Mouse (Mus musculus): ENCODE measurements around the gene Uhrf1bp1.

Uhrf1bp1 gene

DNA sequence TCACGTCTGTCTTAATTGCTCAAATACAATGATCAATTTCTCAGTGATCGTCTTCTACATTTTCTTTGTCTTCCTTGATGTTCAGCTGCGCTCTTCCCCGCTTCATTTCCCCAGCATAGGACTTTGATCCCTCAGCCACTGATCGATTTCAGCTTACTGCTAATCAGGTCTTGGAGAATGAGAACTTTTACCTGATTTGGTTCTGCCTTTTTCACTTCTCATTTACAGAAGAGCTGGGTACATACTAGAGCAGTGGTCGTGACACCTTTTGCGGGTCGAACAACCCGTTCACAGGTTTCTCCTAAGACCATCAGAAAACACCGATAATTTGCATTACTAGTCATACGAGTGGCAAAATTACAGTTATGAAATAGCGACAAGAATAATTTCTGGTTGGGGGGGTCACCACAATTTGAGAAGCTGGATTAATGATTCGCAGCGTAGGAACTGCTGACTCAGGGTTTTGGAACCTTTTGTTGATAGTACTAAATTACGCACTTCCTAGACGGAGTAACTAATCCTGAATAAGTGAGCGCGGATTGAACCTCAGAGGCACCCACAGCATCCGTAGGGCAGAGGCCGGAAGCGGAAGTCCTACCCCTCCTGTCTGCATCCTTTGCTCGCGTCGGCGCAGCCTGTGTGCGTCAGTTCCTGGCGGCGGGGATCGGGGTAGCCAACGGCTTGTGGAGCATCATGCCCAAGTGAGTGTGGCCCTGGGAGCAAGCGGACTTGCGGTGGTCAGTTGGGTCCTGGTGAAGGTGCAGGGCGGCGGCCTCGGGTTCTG is 16.6 kb upstream of the Uhrf1bp1 start:
- DNase-seq: peak; percentile 97 to 98

DNA sequence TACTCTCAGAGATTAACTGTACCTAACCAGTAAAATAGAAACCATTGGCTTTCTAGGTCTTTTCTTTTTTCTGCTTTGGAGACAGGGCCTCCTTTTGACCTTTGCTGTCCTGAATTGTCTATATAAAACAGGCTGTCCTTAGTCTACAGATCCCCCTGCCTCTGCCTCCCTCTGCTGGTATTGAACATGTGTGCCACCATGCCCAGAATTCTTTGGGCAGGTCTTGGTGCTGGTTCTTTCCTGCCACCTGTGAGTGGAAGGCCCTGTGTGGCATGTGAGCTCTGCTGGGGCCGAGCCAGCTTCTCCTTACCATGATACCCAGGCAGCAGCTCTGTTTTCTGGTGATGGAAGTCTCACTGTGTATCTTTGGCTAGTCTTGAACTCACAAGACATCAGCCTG is 7.9 kb upstream of the Uhrf1bp1 start:
- DNase-seq: no peak

DNA sequence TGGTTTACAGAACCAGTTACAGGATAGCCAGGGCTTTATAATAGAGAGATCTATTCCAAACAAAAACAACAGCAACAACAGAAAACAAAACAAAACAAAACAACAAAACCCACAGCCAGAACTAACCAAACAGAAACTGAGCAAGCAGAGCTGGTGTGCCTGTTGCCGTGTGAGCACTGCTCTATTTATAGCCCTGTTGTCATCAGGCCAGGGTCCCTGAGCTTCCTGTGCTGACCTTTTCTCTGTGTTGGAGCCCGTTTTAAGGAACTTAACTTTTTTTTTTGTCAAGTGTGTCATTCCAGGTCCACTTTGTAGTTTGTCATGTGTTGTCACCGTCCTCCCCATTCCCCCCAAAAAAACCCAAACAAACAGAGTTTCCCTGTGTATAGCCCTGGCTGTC is 5.2 kb upstream of the Uhrf1bp1 start:
- no peak for DNase-seq

DNA sequence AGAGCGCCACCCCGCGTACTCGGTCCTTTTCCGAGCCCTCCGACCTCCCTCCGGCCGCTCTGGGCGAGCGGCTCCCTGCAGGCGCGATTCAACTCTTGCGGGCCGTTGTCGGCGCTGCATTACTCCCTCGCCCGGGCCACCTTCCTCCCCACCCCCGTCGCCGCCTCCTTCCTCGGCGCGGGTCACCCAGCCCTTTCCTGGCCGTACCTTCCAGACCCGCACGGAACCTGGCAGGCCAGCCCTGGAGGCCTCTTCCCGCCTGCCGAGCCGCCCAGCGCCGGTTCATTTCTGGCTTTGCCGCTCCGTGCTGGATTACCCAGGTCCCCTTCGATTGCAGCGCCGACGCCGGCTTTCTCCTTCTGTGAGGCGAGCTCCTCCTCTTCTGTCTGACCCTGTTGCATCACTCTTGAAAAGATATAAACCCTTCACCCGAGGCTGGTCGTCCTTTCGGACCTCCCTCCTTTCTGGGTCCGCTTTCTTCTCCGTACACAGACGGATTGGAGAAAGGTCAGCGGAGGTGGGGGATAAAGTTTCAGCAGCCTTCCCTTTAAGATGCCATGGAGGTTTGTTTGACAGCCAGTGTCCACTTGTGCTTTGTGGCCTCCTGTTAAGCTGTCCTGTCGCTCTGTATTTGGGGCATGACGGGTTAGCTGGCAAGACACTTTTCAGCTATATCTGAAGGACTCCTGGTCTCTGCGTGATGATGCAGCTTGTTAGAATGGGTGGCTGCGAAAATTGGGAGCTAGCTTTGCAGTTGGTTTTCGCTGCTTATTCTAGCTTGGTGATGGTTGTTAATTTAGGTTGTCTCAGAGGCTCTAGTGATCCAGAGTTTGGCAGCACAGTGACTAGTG is 782 bp downstream of the Uhrf1bp1 start:
- DNase-seq: peak; percentile 54 to 55

DNA sequence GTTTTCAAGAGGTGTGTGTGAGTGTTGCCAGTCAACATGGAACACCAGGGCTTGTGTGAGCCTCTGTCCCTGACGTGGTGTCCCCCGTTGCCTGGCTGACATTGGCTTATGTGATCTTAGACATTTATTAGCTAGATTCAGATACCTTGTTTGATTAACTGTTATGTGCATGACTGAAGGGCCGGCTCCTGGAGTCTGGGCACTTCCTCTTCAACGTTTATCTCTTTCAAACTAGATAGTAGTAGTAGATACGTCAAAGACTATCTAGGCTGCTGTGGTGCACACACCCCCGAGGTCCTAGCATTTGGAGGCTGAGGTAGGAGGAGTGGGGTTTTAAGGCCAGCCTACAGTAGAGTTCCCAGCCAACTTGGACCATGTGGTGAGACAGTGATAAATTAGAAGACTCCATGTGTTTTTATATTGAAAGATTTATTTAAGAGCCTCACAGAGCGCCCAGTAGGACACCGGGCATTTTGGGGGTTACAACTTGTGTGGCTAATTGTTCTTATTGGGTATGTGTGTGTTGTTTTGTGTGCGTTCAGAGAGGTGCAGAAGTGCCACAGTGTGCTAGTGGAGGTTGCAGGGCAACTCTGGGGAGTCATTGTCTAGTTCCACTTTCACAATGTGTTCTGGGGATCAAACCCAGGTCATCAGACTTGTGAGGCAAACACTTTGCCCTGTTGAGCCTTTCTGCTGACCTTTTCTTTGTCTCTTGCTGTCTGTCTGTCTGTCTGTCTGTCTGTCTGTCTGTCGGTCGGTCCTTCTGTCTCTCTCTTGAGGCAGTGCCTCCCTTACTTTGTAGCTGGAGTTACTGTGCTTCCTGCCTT is 1.6 kb downstream of the Uhrf1bp1 start:
- DNase-seq: no peak

DNA sequence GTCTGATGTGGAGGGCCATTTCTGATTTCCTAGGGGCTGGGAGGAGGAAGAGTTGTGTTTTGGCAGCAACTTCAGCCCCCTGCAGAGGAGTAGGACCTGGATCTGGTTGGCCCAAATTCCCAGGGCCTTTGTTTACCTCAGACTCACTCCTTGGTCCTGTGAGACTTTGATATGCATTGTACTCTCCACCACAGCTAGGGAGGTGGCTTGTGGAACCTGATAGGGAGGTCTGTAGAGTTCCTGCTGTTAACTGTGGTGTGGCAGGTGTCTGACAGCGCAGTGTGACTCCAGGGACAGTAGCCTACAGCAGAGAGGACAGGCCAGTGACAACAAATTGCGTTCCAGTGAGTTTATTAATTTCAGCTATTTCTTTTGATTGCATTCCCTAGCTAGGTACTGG is 2.9 kb downstream of the Uhrf1bp1 start:
- DNase-seq: no peak

DNA sequence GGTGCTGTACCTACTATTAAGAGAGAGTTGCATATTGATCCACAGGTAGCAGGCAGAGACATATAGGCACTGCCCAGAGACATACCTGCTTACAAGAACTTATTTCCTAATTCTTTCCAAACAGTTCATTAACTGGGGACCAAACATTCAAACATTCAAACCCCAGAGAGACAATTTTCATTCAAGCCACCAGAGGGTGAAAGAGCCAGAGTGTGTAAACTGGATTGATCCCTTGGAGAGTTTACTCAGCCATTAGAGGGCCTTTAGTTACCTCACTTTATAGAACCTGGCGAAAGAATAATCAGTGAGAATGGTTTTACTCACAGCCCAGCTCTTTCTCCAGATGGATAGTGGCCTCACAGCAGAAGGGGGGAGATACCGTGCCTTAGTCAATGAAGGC is 9.2 kb downstream of the Uhrf1bp1 start:
- no peak for DNase-seq

DNA sequence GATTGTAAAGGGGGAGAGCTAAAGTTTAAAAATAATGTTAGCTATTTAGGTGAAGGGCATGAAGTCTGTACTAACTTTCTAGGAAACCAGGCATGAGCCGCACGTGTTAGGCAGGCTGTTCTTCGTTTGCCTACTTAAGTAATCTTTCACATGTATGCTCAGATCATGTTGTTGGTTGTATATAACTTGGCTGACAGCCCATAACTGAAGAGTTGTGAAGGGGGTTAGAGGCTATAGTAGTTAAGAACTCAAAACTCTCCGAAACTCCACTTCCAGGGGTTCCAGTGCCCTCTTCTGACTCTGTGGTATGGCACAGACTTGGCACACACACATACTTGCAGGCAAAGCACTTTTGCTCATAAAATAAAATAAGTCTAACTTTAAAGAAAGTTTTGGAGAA is 10.5 kb downstream of the Uhrf1bp1 start:
- no peak for DNase-seq

DNA sequence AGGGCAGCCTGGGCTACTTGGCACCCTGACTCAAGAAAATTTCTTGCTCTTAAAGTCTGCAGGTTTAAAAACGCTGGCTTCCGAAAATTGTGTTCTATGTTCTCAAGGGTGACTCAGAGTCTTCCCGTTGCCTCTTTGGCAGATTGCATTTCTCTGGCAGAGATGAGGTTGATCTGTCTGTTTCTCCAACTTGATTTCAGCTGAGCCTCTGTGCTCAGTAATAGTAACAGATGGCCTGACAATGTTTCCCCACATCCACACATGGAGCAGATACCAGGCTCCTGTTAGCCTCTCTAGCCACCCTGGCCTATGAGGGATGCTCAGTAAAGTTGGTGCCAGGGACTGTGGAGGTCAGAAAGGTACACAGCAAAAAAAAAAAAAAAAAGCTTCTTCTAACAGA is 15.6 kb downstream of the Uhrf1bp1 start:
- DNase-seq: no peak

DNA sequence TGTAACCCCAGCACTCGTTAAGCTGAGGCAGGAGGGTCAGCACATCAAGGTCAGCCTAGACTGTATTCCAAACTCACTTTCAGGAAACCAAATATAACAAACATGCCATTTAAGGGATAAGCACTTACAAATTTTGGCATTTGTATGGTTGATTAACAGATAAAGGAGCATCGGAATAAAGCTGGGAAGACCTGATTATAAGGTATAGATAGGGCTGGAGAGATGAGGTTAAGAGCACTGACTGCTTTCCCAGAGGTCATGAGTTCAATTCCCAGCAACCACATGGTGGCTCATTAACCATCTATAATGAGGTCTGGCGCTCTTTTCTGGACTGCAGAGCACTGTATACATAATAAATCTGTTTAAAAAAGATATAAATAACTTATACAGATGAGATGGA is 17.3 kb downstream of the Uhrf1bp1 start:
- DNase-seq: no peak

DNA sequence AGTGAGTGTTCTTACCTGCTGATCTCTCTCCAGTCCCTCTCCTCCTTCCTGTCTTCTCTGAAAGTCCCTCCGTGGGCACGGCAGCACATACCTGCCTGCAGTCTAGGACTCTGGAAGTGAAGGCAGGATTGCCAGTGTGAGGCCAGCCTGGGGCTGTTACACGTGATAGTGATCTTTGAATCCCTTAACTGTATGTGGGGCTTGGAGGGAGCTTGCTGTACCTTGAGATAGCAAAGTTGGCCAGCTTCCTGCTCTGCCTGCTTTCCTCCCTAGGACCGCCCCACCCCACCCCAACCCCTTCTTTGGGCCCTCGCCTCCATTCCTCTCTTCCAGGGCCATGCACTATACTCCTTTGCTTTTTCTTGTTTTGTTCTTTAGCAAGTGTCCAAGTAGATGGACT is 18.3 kb downstream of the Uhrf1bp1 start:
- DNase-seq: no peak

DNA sequence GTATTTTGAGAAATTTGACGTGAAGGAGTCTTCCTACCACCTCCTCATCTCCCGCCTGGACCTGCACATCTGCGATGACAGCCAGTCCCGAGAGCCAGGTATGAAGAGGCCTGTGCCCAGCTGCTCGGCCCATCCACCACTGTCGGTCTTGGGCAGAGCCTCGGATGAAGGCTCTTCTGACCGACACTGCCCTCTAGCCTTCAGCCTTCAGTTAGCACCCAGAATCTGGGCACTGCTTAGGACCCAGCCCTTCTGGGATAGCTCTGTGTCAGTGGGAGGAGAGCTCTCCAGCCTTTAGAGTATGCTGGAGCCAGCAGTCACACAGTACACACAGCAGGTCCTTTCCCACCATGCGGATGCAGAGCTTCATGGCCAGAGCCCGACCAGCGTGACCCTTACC is 25.3 kb downstream of the Uhrf1bp1 start:
- DNase-seq: no peak

DNA sequence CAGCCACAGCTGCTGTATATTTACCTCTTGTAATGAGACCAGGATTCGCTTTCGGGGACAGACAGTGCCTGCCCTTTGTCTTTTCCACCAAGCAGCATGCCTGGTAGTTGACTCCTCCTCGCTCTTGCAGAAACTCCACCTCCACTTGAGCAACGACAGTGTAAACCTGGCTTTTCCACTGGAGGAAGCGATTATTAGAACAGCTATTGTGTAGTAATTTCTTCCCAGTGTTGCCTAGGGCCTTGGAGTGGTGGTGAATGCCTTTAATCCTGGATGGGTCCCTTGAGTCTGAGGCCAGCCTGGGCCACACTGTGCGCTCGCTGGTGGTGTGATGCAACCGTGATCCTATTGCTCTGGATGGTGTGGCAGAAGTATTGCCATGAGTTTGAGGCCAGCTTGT is 26.9 kb downstream of the Uhrf1bp1 start:
- peak; percentile 52 to 68 for DNase-seq

DNA sequence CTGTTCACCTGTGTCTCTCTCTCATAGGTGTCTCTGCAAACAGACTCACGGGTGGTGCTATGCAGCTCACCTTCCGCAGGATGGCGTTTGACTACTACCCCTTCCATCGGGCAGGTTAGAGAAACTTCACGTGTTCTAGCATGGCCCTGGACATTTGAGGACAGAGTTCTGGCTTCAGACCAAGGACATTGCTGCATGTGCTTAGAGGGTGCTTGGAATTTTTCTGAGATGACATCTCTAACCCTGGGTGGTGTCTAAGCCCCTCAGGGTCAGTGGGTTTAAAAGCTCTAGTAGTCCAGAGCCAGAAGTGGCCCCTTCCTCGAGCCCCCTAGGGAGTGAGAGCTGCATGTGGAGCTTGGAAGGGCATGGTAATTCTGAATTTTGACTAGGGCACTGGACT is 27.8 kb downstream of the Uhrf1bp1 start:
- no peak for DNase-seq

DNA sequence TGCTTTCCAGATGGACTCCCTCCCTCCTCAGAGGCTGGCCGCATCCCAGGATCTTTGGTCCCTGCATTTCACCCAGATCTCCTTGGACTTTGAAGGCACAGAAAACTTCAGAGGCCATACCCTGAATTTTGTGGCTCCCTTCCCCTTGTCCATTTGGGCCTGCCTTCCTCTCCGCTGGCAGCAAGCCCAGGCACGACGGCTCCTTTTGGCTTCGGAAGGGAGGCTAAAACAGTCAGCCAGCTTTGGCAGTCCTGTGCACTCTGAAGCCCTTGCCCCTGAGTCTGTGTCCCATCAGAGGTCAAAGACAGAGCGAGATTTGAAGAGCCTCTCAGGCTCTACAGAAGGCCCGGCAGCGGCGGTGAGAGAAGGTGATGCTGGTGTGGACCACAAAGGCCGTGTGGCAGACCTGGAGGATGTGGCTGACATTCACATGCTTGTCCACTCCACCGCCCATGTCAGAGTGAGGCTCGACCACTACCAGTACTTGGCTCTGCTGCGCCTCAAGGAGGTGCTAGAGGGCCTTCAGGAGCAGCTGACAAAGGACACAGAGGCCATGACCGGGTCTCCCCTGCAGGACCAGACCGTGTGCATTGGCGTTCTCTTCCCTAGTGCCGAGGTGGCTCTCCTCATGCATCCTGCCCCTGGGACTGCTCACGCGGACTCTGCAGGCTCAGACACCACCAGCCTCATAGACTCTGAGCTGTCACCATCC is 30.4 kb downstream of the Uhrf1bp1 start:
- no peak for DNase-seq

DNA sequence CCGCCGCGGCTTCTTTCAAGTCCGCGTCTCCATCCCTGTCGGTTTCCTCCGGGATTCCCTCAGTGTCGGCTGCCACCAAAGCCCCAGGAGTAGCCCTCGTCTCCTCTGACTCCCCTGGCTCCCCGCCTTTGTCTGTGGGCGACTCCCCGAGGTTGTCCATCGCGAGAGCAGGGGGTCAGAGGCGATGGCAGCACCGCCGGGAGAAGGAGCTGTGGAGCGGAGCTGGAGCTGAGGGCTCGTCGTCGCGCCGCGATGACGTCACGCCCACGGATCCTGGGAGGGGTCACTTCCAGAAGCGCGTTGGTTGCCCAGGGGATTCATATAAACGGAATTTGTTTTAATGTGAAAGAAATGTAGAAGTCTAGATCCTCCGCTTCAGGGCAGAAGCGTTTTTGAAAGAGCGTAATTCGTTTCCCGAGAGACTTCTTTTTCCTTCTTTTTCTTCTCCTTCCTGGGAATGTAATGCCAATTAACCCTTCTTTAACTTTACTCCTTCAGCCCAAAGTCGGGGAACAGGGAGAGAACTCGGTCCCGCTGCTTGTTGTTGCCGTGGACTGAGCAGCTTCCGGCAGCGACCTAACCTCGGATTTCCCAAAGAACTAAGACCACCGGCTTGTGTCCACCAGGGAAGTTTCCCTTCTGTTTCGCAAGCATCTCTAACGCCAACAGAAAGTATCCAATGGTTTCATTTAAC is 51.4 kb downstream of the Uhrf1bp1 start:
- DNase-seq: peak; percentile 93 to 94

DNA sequence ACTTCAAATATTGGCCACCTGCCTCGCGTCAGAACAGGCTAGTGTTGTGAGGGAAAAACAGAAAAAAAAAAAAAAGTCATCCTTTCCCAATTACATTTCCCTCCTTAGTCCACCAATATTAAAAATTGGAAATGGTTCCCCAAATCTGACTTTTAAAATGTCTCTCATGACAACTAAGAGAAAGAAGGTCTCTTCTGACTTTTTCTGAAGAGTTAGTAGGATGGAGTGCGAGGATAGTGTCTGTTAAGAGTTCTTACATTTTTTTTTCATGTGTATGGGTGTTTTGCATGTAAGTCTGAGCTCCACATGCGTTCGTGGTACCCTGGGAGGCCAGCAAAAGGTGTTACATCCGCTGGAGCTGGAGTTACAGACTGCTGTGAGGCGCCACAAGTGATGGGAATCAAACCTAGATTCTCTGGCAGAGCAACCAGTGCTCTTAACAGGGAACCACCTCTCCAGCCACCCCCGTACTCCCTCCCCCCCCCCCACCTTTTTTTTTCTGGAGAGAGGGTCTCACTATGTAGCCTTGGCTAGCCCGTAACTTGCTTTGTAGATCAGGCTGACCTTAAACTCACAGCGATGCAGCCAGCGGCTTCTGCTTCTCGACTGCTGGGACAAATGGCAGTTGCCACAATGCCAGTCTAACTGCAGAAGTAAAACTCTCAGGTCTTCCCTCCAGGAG is 52.1 kb downstream of the Uhrf1bp1 start:
- no peak for DNase-seq

DNA sequence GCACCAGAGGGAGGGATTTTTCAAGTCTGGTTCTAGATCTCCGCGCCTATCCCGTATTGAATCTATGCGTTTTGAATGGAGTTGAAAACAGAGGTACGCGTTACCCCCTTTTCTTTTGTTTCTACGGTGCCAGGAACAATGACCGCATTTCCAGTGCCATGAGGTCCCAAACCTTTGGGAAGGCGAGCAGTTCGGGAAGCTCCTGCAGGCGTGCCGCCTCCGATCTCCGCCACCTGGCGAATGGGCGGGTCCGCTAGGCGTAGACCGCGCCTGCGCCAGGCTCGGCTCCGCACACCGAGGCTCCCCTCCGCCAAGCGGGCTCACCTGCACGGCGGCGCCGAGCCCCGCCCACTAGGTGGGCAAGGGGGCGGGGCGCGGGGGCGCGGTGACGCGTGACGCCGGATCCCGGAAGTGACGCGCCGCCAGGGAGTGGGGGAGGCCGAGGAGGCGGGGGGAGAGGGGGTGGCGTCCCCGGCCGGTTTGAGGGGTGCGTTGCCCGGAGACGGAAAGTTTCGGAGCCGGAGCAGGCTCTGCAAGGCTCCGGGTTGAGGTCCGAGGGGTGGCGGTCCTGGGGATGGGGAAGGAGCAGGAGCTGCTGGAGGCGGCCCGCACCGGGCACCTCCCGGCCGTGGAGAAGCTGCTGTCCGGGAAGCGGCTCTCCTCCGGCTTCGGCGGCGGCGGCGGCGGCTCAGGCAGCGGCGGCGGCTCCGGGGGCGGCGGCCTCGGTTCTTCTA is 52.8 kb downstream of the Uhrf1bp1 start, which contains the start of gene Anks1:
TSS of gene Anks1 (plus strand) at position 419 of the 734 bp plus-strand sequence.
- peak; percentile 87 to 88 for DNase-seq

DNA sequence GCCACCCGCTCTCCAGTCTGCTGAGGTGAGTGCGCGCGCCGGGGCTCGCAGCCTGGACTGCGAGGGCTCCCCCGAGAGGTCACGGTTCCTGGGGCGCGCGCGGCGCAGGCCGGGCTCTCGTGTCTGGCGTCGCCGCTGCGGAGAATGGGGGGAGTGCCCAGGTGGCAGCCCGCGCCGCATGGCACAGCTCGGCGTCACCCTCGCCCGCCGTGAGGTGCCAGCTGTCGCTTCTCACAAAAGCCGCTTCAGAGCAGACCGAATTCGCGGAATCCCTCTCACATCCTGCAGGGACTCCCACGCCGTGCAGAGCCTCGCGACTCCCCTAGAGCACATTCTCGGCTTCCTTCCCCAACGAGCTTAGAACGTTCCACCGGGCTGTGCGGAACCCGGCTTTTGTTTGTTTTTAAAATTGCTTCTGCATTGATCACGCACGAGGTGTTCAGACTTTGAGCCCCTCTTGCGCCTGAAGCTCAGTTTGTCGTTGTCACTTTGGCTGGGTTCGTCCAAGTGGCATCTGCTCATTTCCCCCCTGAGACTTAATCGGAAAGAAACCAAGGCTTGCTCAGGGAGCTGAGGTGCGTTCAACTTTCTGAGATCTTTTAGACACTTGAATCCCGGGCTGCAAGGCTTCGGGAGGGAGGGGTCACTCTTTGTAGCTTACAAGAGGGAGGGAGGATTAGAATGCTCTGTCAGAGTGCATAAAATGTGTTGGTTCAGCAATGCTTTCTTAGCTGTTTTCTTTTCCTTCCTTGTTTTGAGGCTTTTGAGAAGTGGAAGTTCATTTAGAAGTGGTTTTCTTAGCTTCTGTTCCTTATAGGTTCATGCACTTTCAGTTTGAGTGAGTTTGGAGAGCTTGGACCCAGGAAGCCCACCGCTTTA is 53.6 kb downstream of the Uhrf1bp1 start, which contains the start of gene Taf11:
TSS of gene Taf11 (minus strand) at position 223 of the 879 bp plus-strand sequence.
- peak in 1 of 2 experiments; percentile 59 for DNase-seq
